Mouse (Mus musculus): ENCODE data around the gene Tmem214. TPM values are rescaled to one million over a fixed set of nuclear protein-coding genes. Genes with fewer than 3 reads are reported as not detected.

Tmem214 gene
- polyA plus RNA-seq, 1 experiment, result 60.3 TPM

DNA sequence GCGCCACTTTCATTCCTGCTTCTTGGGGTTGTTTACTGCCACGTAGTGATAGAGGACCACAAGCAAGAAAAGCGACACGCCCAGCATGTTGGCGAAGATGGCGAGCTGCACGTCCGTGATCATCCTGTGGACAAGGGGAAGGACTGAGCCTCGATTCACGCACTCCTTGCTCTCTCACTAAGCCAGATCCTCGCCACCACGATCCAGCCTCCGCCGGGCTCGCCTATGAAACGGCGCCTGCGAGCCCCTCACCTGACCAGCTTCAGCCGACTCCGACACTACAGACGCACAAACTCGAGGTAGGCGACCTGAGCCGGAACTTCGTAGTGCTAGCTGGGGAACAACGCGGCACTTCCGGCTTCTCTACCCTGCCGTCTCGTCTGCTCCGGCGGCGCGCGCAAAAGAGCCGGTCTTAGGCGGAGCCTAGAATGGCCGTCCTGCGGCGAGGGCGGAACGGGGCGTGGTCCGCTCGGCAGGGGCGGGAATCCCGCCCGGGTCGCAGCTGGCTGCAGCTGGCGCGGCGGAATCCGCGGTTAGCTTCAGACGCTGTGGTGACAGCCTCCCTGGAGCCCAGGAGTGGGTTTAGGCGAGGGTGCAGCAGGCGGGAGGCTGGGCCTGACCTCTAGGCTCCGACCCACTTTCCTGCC lies 39.7 kb downstream of the Tmem214 start, which contains the start of gene Ost4:
Gene Ost4, minus strand, starts transcription at position 376 of the 647 bp plus-strand sequence.
- Histone ChIP-seq H3K27me3 (ENCODE audit: control insufficient read depth, insufficient read depth, low read length) (no peaks in the 10 kb centered on the region), H3K36me3 (ENCODE audit: control insufficient read depth, insufficient read depth, low read length) (peaks cover 15% of the 10 kb centered on the region), H3K27ac (ENCODE audit: insufficient read depth, low read length) (peak within 1 kb of the TSS; percentile 82), H3K4me1 (ENCODE audit: control insufficient read depth, insufficient read depth, insufficient read length) (no peaks in the 10 kb centered on the region; the same call in 1 of the 2 replicates), H3K4me3 (ENCODE audit: extremely low read depth, insufficient read depth, insufficient read length) (peak within 1 kb of the TSS; percentile 85)
- DNase-seq (ENCODE audit: low read depth in 1 of 2, low spot score in 2 of 2), result peak; percentile 91 to 97
- TF ChIP-seq CTCF (IDR thresholded peaks at IDR 0.05; ENCODE audit: extremely low read depth, insufficient read depth, insufficient read length, insufficient replicate concordance), result no peak
- TF ChIP-seq POLR2A (IDR thresholded peaks at IDR 0.05; ENCODE audit: low read depth, low read length), result peak; percentile 72
- WGBS, result under 1% methylated on average over 58 of the region's 58 CpGs

DNA sequence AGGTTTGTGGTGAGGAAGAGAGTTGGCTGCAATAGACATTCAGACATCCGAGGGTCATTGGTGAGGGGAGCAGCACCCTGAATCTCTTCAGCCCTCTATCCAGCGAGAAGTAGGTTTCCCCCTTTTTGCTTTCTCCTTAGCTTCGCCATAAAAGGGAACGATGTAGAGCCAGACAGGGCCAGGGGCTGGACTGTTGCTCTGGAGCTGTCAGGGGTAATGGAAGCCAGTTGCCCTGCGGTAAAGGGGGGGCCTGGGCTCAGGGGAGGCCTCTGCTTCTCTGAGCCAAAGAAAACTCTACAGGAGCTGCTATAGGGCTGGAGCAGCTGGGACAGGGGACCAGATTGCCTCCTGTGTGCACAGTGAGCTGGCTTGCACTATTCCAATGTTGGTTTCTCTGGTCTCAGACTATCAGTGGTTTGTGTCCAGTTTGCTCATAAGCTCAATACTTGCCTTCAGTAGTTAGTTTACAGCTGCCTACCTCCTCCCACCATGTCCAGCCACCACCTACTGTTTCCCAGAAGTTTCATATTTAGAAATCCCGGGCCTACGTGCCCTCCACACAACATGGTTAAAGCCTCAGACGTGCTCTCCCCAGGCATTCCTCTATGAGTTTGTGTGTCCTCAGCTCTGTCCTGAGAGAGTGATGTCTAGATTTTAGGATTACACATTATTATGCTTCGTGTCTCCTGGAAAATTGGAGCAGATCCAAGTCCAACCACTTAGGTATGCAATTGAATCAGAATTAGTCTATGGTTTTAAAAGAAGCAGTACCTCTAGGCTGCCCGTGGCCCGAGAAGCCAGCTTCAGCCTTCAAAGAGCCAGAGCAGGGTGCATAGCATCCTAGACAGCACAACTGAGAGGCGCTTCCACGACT lies 40.9 kb downstream of the Tmem214 start:
- H3K4me1 ChIP-seq (ENCODE audit: control insufficient read depth, insufficient read depth, insufficient read length), result no peaks in the 10 kb centered on the region; the same call in 1 of the 2 replicates
- H3K27me3 ChIP-seq (ENCODE audit: control insufficient read depth, insufficient read depth, low read length), result no peaks in the 10 kb centered on the region
- 61% methylated on average over 13 of the region's 13 CpGs for WGBS
- H3K36me3 ChIP-seq (ENCODE audit: control insufficient read depth, insufficient read depth, low read length), result peaks cover 12% of the 10 kb centered on the region
- H3K4me3 ChIP-seq (ENCODE audit: extremely low read depth, insufficient read depth, insufficient read length), result no peak overlapping the region
- H3K27ac ChIP-seq (ENCODE audit: insufficient read depth, low read length), result peak overlapping the region; percentile 8; the same call in 1 of the 2 replicates
- TF ChIP-seq CTCF (IDR thresholded peaks at IDR 0.05; ENCODE audit: extremely low read depth, insufficient read depth, insufficient read length, insufficient replicate concordance), result no peak
- TF ChIP-seq POLR2A (IDR thresholded peaks at IDR 0.05; ENCODE audit: low read depth, low read length), result no peak
- no peak for DNase-seq (ENCODE audit: low read depth in 1 of 2, low spot score in 2 of 2)

DNA sequence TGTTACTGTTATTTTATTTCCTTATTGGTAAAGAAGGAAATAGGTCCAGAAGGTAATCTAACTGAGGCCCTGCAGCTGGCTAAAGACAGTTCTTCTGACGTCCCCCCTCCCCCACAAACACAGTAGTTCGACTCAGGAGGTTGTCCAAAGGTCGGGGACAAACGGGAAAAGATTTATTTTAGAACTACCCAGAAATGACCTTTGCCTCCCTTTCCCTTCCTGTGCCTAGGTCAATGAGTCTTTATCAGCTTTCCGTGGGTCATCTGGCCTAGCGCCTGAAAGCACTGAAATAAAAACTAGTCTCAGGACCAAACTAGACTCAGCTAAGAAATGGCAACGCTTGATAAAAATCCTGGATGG lies 41.5 kb downstream of the Tmem214 start:
- Histone ChIP-seq H3K27ac (ENCODE audit: insufficient read depth, low read length) (no peak overlapping the region), H3K27me3 (ENCODE audit: control insufficient read depth, insufficient read depth, low read length) (no peaks in the 10 kb centered on the region), H3K4me1 (ENCODE audit: control insufficient read depth, insufficient read depth, insufficient read length) (no peaks in the 10 kb centered on the region; the same call in 1 of the 2 replicates), H3K4me3 (ENCODE audit: extremely low read depth, insufficient read depth, insufficient read length) (no peak overlapping the region), H3K36me3 (ENCODE audit: control insufficient read depth, insufficient read depth, low read length) (peaks cover 10% of the 10 kb centered on the region)
- DNase-seq (ENCODE audit: low read depth in 1 of 2, low spot score in 2 of 2), result no peak
- whole genome bisulfite sequencing, result 69% methylated on average over 7 of the region's 7 CpGs
- TF ChIP-seq POLR2A (IDR thresholded peaks at IDR 0.05; ENCODE audit: low read depth, low read length) (no peak), CTCF (IDR thresholded peaks at IDR 0.05; ENCODE audit: extremely low read depth, insufficient read depth, insufficient read length, insufficient replicate concordance) (no peak)

DNA sequence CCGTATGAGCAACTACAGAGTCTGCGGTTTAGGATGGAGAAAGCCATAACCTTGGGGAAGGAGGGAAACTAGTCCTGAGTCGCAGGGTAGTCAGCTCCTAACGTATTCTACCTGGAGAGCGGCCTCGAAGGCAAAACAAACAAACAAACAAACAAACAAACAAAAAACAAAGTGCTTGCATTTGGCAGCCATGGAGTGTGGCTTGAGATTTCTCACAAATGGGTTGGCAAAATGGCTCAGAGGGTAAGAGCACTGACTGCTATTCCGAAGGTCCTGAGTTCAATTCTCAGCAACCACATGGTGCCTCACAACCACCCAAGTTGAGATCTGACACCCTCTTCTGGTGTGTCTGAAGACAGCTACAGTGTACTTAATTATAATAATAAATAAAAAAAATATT lies 42.1 kb downstream of the Tmem214 start:
- H3K4me1 ChIP-seq (ENCODE audit: control insufficient read depth, insufficient read depth, insufficient read length), result no peaks in the 10 kb centered on the region; the same call in 1 of the 2 replicates
- peaks cover 5% of the 10 kb centered on the region for H3K36me3 ChIP-seq (ENCODE audit: control insufficient read depth, insufficient read depth, low read length)
- H3K4me3 ChIP-seq (ENCODE audit: extremely low read depth, insufficient read depth, insufficient read length), result no peak overlapping the region
- no peak for TF ChIP-seq POLR2A (IDR thresholded peaks at IDR 0.05; ENCODE audit: low read depth, low read length)
- DNase-seq (ENCODE audit: low read depth in 1 of 2, low spot score in 2 of 2), result no peak
- WGBS, result 87% methylated on average over 7 of the region's 7 CpGs
- no peaks in the 10 kb centered on the region for H3K27me3 ChIP-seq (ENCODE audit: control insufficient read depth, insufficient read depth, low read length)
- H3K27ac ChIP-seq (ENCODE audit: insufficient read depth, low read length), result no peak overlapping the region

DNA sequence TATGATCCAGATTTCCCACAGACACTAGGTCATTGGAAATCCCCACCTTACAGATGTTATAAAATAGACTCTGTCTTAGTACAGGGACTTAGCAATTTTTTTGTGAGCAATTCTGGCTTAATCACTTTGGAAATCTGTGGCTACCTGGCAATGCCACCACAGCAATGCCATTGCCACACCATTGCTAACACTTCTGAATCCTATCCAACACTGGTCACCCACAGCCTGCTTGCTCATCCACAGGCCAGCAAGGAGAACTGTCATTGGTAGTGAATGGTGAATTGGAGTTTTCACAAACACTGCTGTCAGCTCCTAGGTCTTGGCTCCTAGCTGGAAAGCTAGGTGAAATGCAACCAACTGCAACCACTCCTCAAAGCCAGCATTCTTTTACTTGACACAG lies 42.7 kb downstream of the Tmem214 start:
- Histone ChIP-seq H3K27me3 (ENCODE audit: control insufficient read depth, insufficient read depth, low read length) (no peaks in the 10 kb centered on the region), H3K4me1 (ENCODE audit: control insufficient read depth, insufficient read depth, insufficient read length) (peaks cover 2% of the 10 kb centered on the region; the same call in 1 of the 2 replicates), H3K4me3 (ENCODE audit: extremely low read depth, insufficient read depth, insufficient read length) (no peak overlapping the region), H3K27ac (ENCODE audit: insufficient read depth, low read length) (no peak overlapping the region), H3K36me3 (ENCODE audit: control insufficient read depth, insufficient read depth, low read length) (no peaks in the 10 kb centered on the region; the same call in 1 of the 2 replicates)
- DNase-seq (ENCODE audit: low read depth in 1 of 2, low spot score in 2 of 2), result no peak
- TF ChIP-seq POLR2A (IDR thresholded peaks at IDR 0.05; ENCODE audit: low read depth, low read length), result no peak
- no peak for TF ChIP-seq CTCF (IDR thresholded peaks at IDR 0.05; ENCODE audit: extremely low read depth, insufficient read depth, insufficient read length, insufficient replicate concordance)

DNA sequence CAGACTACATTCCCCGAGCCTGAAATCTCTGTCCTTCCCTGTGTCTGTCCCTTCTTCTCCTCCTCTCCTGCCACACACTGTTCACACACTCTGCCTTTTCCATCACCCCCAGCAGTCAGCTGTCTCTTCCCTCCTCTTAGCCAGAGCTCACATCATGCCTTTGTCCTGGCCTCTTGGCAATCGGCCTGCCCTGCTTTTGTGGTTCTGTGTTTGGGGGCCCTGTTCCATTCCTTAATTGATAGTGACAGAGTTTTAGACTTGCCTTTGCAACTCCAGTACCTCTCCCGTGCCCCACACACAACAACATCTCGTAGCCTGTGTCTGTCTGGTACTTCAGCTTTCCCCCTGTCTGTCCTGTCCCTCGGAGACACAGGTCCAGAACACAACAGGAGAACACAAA lies 44.3 kb downstream of the Tmem214 start:
- TF ChIP-seq POLR2A (IDR thresholded peaks at IDR 0.05; ENCODE audit: low read depth, low read length) (no peak), CTCF (IDR thresholded peaks at IDR 0.05; ENCODE audit: extremely low read depth, insufficient read depth, insufficient read length, insufficient replicate concordance) (no peak)
- no peak for DNase-seq (ENCODE audit: low read depth in 1 of 2, low spot score in 2 of 2)
- H3K27me3 ChIP-seq (ENCODE audit: control insufficient read depth, insufficient read depth, low read length), result no peaks in the 10 kb centered on the region
- H3K4me3 ChIP-seq (ENCODE audit: extremely low read depth, insufficient read depth, insufficient read length), result no peak overlapping the region
- WGBS, result 80% methylated on average over 5 of the region's 5 CpGs
- H3K27ac ChIP-seq (ENCODE audit: insufficient read depth, low read length), result no peak overlapping the region; the same call in 1 of the 2 replicates
- H3K36me3 ChIP-seq (ENCODE audit: control insufficient read depth, insufficient read depth, low read length), result no peaks in the 10 kb centered on the region
- peaks cover 5% of the 10 kb centered on the region; the same call in 1 of the 2 replicates for H3K4me1 ChIP-seq (ENCODE audit: control insufficient read depth, insufficient read depth, insufficient read length)

Measured in spleen, adult 2 months (tissue).